Mouse (Mus musculus) cerebellum, adult 2 months (tissue): ENCODE measurements around the gene Sec24d. TPM values are rescaled to one million over a fixed set of nuclear protein-coding genes. Genes with fewer than 3 reads are reported as not detected.
A peak's percentile ranks its signal among the peaks of the same experiment; 100 is the strongest.

ENCODE experiments used
- DNase-seq, 2 experiments: peaks; one replicate each; pipeline ENCODE4 v3.0.0; 2021
- H3K27ac ChIP-seq: fragments of 200-500 bp; 2 replicates; pipeline ENCODE4 v1.5.1; 2012; ENCODE audit warnings: low read length, control low read depth, inconsistent platforms; ENCODE audit not compliant: insufficient read depth
- H3K27me3 ChIP-seq: fragments of 200-500 bp; 2 replicates; pipeline ENCODE4 v1.6.1; 2012; ENCODE audit warnings: inconsistent platforms, mild to moderate bottlenecking, low read length, moderate library complexity; ENCODE audit not compliant: control insufficient read depth, insufficient read depth
- H3K4me1 ChIP-seq: fragments of 200-500 bp; 2 replicates; pipeline ENCODE4 v1.6.1; 2011; ENCODE audit warnings: low read length; ENCODE audit not compliant: control insufficient read depth, insufficient read depth
- H3K4me3 ChIP-seq: fragments of 200-500 bp; replicated peaks from 2 replicates; pipeline ENCODE3; 2011; ENCODE audit warnings: mild to moderate bottlenecking, low read depth, low read length, control low read depth; ENCODE audit not compliant: insufficient read depth
- CTCF ChIP-seq: fragments of 200-500 bp; IDR thresholded peaks from 2 replicates; pipeline ENCODE4 v1.5.1; 2011; ENCODE audit warnings: low read depth, mild to moderate bottlenecking, control low read depth, low read length, moderate library complexity, borderline replicate concordance; ENCODE audit not compliant: insufficient read depth
- POLR2A ChIP-seq: fragments of 200-500 bp; IDR thresholded peaks from 2 replicates; pipeline ENCODE4 v1.6.1; 2011; ENCODE audit warnings: low read length, control low read depth, borderline replicate concordance; ENCODE audit not compliant: insufficient read depth
- WGBS: fragments of 180-500 bp; shearing (Covaris S2); methylation state at CpG from one replicate; pipeline ENCODE4 v1.1.7; 2018; 5-methylcytosine and 5-hydroxymethylcytosine counted together
- polyA plus RNA-seq: library from polyadenylated mRNA; depleted of rRNA; stranded (reverse); fragments of >200 nt; gene quantifications from 2 replicates; pipeline ENCODE4 v1.2.3, GENCODE M21; 2012; rRNA removed

Sec24d gene
- polyA plus RNA-seq: 6.4 and 6.8 TPM in 2 replicates

GRCm38 (mm10) chr3:123266753-123267651, at the start of gene Sec24d:
Gene Sec24d (plus strand): TSS chr3:123267455.
- Histone ChIP-seq H3K4me3 (peak within 1 kb of the TSS; percentile 62), H3K27ac (no peak within 1 kb of the TSS), H3K4me1 (no peaks in the 10 kb centered on the region), H3K27me3 (no peaks in the 10 kb centered on the region)
- WGBS: 3% methylated on average over 68 of the region's 68 CpGs
- peak; percentile 74 to 75 for DNase-seq
- TF ChIP-seq CTCF: no peak
- TF ChIP-seq POLR2A: no peak

GRCm38 (mm10) chr3:123218646-123219045, 48.6 kb upstream of the Sec24d start:
- H3K27ac ChIP-seq: no peak overlapping the region
- H3K27me3 ChIP-seq: no peaks in the 10 kb centered on the region
- WGBS: 62% methylated on average over 6 of the region's 6 CpGs
- DNase-seq: no peak
- H3K4me1 ChIP-seq: no peaks in the 10 kb centered on the region
- no peak for TF ChIP-seq CTCF
- no peak for TF ChIP-seq POLR2A
- no peak overlapping the region for H3K4me3 ChIP-seq

- no peaks in the 10 kb centered on the region for H3K27me3 ChIP-seq
- WGBS: 86% methylated on average over 3 of the region's 3 CpGs
- DNase-seq: no peak
- no peak overlapping the region for H3K4me3 ChIP-seq
- H3K27ac ChIP-seq: no peak overlapping the region
- no peaks in the 10 kb centered on the region for H3K4me1 ChIP-seq
- TF ChIP-seq POLR2A (no peak), CTCF (no peak)
These were observed 40.0 kb upstream of the Sec24d start for GRCm38 (mm10) chr3:123227276-123227675.

GRCm38 (mm10) chr3:123231639-123232038, 35.6 kb upstream of the Sec24d start:
- 81% methylated on average over 2 of the region's 2 CpGs for WGBS
- no peak for TF ChIP-seq CTCF
- no peak for TF ChIP-seq POLR2A
- Histone ChIP-seq H3K27me3 (no peaks in the 10 kb centered on the region), H3K4me1 (0 out of 2 replicates have a peak, but pooled peaks cover 4% of the 10 kb centered on the region), H3K27ac (no peak overlapping the region), H3K4me3 (no peak overlapping the region)
- DNase-seq: no peak

- TF ChIP-seq POLR2A: no peak
- TF ChIP-seq CTCF: peak; percentile 15; the same call in 1 of the 2 replicates
- WGBS: 23% methylated on average over 16 of the region's 16 CpGs
These were observed 32.9 kb upstream of the Sec24d start for GRCm38 (mm10) chr3:123234191-123234836.

GRCm38 (mm10) chr3:123235495-123235894, 31.8 kb upstream of the Sec24d start:
- 29% methylated on average over 7 of the region's 7 CpGs for WGBS
- Histone ChIP-seq H3K27me3 (no peaks in the 10 kb centered on the region), H3K27ac (no peak overlapping the region), H3K4me1 (0 out of 2 replicates have a peak, but pooled peaks cover 4% of the 10 kb centered on the region), H3K4me3 (peak overlapping the region; percentile 60)
- DNase-seq: no peak
- no peak for TF ChIP-seq CTCF
- no peak for TF ChIP-seq POLR2A

More at GRCm38 (mm10) chr3:123234191-123234836, 32.9 kb upstream of the Sec24d start:
- Histone ChIP-seq H3K4me1 (0 out of 2 replicates have a peak, but pooled peaks cover 4% of the 10 kb centered on the region), H3K27ac (no peak overlapping the region), H3K4me3 (no peak overlapping the region), H3K27me3 (no peaks in the 10 kb centered on the region)
- peak in 1 of 2 experiments; percentile 29 for DNase-seq

GRCm38 (mm10) chr3:123235921-123236320, 31.3 kb upstream of the Sec24d start, which contains the start of gene Synpo2:
Gene Synpo2 (minus strand): TSS chr3:123236149.
- no peak within 1 kb of the TSS for H3K27ac ChIP-seq
- WGBS: under 1% methylated on average over 20 of the region's 20 CpGs
- peak within 1 kb of the TSS; percentile 60 for H3K4me3 ChIP-seq
- TF ChIP-seq CTCF (no peak), POLR2A (0 out of 2 replicates have a peak, but pooled peaks have one; percentile 10)
- 0 out of 2 replicates have a peak, but pooled peaks cover 4% of the 10 kb centered on the region for H3K4me1 ChIP-seq
- peak; percentile 35 to 43 for DNase-seq
- no peaks in the 10 kb centered on the region for H3K27me3 ChIP-seq

- no peaks in the 10 kb centered on the region for H3K27me3 ChIP-seq
- TF ChIP-seq POLR2A (no peak), CTCF (no peak)
- no peak overlapping the region for H3K27ac ChIP-seq
- 0 out of 2 replicates have a peak, but pooled peaks cover 4% of the 10 kb centered on the region for H3K4me1 ChIP-seq
- no peak overlapping the region for H3K4me3 ChIP-seq
- no peak for DNase-seq
- WGBS: 41% methylated on average over 7 of the region's 7 CpGs
These were observed 30.2 kb upstream of the Sec24d start for GRCm38 (mm10) chr3:123237039-123237438.
